Mouse (Mus musculus) ES-CJ7 (cell line): Measurements from ENCODE around the gene Prox1.

Experiments
- DNase-seq: peaks from one replicate; pipeline ENCODE4 v3.0.0; 2011; ENCODE audit warnings: low read depth, low spot score

Gene Prox1

DNA sequence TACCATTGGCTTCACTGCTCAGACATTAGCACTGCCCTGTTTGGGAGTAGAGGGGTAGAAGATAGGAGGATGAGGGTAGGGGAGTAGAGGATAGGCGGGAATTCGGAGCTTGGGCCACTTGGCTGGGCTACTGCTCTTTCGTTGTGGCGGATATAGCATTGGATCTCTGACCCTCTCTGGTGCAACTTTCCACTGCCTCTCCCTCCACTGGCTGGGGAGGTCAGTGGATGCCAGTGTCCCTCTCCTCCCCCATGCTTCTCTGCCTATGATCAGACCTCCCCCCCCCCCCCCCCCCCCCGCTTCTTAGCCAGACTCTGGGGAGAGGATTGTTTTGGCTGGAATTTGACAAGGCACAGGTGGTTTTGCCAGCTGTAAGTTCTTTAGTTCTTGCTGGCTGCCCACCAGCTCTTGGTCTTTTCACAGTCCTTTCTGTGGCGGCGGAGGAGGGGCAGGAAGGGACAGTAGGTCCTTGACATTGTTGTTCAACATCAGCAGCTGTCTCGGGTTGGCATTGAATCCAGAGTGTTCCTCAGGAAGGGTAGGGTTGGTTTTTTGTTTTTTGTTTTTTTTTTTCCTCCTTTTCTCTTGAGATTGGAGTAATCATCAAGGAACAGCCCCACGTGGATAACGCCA is 90.8 kb downstream of the Prox1 start:
- no peak for DNase-seq

DNA sequence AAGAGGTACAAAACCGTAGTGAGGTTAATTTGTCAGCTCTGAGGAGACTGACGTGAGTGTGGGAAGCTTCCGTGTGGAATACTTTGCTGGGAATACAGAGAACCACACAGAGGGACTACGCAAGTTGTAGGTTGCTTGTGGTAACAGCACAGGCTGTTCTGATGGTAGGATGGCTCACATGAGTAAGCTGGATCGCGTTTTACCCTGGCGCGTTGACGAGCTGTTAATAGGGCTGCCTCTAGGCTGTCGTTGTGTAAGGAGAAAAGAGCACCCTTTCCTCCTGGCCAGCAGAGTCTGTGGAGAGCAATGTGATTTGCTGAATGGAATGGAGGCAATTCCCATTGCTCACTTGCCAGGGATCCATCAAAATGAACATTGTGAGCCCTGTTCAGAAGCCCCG is 93.9 kb downstream of the Prox1 start:
- DNase-seq: no peak
